Mouse (Mus musculus) brain, embryonic 14.5 days (tissue): Measurements from ENCODE around the gene Pitpnm1.

ENCODE experiments used
- CTCF ChIP-seq: fragments of 200-500 bp; IDR thresholded peaks from 2 replicates; pipeline ENCODE4 v1.5.1; 2012; ENCODE audit warnings: inconsistent platforms, mild to moderate bottlenecking, moderate library complexity, borderline replicate concordance; ENCODE audit not compliant: insufficient read depth, insufficient read length; ENCODE audit errors: extremely low read depth
- POLR2A ChIP-seq: fragments of 200-500 bp; IDR thresholded peaks from 2 replicates; pipeline ENCODE4 v1.6.1; 2012; ENCODE audit warnings: mild to moderate bottlenecking, inconsistent platforms, borderline replicate concordance; ENCODE audit not compliant: poor library complexity, insufficient read depth, insufficient read length, severe bottlenecking; ENCODE audit errors: extremely low read depth

DNA sequence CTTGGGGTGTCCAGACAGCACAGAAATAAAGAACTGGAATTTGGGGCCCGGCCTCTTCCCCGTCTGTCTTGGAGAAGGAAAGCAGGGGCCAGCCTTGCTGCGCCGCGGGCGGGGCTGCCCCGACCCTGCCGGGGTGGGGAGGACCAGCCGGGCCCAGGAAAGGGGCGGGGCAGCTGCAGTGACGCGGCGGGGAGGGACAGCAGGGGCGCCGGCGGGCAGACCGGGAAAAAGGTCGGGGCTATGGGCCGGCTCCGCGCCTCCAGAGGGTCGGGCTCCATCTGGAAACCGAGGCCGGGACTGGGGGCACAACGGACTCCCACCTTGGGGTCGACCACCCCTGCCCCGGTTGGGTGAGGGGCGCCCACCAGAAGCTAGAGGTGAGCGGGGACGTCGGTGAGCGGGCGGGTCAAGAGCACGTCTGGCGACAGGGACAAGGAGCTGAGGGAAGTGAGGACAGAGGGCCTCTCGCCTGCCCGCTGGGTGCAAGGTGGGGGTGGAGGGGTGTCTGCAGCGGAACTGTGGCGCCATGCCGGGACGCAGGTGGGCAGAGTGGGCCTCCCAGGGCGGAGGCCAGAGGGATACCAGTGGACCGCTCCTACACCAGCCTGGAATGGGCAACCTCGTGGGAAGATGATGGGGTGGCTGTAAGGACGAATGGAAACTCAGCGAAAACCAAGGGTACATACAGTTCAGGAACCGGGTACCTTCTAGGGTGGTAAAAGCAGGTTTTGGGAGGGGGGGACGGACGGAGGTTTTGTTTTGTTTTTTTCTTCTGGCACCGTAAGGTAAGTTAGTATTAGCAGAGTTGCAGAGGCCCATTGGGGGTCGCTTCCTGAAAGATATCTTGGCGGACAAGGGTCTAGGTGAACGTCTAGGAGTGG lies at the start of gene Pitpnm1:
- TF ChIP-seq POLR2A (no peak), CTCF (no peak)
